Mouse (Mus musculus) thymus, postnatal 36 days (tissue): ENCODE results near the gene Sox5.

Source experiments
- DNase-seq, 2 experiments: peaks; one replicate each; pipeline ENCODE4 v3.0.0; 2022; ENCODE audit warnings: mixed read lengths in 2 of 2

Sox5 gene

DNA sequence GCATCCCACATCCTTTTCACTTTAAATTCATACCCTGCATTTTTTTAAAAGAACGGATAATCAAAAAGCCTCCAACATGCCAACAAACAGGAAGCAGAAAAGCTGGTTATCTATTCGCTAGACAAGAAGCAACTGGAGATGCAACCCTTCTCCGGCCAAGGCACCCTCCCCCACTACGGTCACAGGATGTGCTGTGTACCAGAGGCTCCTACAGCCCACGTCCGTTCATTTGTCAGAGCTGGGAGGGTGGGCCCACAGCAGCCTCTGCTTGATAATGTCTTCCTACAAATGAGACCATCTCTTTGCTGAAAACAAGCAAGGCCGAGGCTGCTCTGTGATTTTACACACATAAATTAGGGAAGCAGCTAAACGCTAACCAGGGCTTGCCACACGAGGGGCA lies 69.9 kb downstream of the Sox5 start:
- no peak for DNase-seq

DNA sequence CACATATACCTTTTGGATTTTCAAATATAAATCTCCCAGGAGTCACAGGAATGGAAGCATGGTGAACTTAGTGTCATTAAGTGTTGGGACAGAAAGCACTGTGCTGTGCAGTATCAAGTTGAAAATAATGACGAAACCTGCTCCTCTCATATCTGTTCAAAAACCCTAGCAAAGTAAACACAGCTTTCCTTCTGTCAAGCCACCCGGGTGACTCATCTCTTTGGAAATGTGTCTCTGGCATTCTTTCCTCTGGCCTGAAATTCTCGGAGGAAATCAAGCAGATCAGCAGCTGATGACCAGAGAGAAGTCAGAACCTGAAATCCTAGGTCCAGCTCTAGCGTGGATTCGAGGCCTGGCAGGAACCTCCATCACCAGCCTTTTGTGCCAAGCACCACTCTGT lies 71.0 kb downstream of the Sox5 start:
- no peak for DNase-seq

DNA sequence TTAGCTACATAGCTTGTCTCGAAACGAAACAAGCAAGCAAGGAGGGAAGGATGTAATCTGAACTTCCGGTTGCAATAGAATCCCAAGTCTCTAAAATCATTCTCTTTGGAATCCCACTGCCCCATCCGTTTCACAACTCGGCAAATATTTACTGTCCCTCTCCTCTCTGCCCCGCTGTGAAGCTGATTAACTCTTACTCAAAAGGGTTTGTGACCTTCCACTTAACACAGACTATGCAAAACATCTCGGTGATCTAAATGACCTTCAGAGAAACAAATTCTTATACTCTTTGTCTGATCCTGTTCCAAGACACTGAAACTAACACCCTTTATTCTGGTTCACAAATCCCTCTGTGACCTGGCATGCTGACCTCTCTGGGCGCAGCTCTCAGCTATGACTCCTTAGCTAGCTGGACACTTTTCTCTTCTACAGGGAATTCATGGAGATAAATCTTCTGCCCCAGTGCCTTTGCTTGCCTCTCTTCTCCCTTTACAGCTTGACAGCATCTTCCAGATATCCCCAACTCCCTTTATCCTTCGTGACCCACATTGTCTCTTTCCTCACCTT lies 72.1 kb downstream of the Sox5 start:
- no peak for DNase-seq

DNA sequence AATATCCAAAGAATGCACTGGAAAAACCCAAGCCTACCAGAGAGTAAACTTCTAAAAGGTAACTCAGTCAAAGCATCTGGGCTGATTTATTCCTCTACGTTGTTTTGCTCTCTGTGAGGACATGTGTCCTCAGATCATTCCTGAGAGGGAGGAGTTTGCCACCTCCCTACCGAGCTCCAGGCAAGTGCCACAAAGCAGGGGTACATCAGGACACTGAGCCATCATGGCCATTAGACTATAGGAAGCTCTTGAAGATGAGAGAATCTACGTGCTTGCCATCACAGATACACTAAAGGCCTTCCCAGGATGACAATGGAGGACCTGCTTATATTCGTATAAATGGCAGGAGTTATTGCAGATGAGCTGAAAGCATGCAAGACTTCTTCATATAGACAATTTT lies 73.4 kb downstream of the Sox5 start:
- no peak for DNase-seq

DNA sequence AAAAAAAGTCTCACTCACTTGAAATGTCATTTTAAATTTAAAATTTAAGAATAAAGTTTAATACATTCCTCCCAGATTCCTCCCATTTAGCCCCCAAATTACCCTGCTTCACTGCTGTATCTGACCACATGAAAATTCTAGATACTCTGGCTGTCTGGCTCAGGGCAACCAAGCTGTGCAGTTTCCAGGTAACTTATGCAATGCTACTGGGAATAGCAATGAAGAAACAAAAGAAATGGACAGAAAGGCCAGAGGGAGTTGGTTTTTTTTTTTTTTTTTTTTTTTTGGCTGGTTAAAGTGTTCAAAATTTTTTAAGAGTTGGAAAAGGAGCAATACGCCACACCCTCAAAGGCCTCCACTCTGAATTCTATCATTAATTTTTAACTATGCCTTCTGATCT lies 73.8 kb downstream of the Sox5 start:
- no peak for DNase-seq

DNA sequence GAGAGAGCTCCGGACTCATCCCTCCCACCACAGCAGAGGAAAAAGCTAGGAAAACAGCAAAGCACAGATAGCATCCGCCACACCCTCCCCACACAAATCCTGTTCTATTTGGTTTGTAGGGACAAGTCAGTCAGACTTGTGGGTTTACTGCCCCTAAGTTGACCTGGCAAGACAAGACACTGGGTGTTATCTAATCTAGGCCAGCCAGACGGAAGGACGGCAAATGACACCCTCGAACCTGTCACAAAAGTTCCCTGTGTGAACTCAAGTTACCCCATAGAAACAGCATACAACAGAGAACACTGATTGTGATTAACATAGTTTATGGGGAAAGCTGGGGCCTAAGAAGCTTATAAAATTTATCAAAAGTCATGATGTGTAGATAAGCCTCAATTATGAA lies 76.8 kb downstream of the Sox5 start:
- DNase-seq: no peak

DNA sequence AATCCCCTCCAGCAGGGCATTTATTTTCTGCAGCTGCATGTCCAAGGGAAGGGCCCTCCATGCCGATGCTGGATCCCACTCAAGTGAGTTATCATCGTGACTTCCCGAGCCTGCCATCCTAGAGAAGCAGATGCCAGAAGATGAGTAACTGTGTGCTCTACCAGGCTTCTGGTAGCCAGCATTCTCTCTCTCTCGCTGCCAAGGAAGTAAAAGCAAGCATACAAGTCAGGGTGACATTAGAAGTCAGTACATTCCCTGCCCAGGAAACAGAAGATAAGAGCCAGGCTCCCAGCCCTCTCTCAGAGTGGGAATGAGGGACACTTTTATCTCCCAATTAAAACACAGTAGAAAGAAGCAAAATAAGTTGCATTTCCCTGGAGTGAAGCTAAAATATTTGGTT lies 86.1 kb downstream of the Sox5 start:
- DNase-seq: no peak

DNA sequence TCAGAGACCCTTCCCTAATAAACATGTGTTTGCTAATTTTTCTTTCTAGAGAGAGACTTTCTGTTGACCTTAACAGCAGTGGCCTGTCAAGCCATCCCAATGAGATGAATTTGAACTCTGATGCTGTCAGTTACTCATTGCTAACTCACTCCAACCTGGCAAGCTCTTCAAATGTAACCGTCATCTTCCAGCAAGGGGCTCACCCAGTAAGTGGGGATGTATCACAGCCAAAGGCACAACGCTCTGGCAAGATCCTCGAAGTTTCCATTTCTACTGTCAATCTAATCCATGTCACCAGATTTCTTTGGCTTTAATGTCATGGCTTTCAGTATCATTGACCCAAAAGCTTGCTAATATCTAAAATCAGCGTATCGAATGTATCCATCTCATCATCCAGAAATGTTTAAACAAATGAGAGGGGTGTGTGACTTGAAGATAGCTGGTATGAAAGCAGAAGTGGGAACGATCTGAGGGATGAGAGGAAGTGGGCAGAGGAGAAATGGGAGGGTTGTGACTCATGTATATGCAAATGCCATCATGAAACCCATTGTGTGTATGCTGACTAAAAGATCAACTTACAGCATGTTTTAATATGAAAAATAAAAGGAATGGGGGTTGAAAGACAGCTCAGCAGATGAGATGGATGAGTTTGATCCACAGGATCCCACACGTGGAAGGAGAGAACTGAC lies 88.4 kb downstream of the Sox5 start:
- DNase-seq: no peak

DNA sequence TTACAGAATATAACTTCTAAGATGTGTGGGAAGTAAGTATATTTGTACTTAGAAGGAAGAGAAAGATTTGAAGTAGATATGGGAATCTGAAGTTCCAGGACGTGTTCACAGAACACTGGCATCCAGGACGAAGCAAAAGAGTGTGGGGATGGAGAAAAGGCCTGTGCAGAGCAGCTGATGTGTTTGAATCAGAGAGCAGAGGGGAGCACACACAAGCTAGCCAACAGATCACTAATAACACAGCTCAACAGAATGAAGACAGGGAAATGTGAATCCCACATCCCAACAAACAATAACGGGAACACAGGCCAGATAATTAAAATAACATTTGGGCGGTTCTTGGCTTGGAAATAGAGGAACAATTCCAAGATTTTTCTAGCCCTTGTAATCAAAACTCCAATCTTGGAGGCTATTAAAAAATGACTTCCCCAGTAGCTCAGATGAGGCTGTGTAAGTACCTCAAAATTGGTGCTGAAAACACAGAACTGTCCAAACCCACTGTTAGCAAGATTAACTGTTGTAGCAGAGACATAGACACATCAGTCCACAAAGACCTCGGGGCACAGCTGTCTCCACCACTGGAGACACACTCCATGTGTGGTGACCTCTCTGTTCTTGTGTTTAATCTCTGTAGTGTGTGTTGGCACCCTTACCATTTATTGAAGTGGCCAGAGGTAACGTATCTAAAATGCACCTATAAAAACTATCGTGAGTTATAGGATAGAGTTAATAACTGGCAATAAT lies 90.3 kb downstream of the Sox5 start:
- no peak for DNase-seq

DNA sequence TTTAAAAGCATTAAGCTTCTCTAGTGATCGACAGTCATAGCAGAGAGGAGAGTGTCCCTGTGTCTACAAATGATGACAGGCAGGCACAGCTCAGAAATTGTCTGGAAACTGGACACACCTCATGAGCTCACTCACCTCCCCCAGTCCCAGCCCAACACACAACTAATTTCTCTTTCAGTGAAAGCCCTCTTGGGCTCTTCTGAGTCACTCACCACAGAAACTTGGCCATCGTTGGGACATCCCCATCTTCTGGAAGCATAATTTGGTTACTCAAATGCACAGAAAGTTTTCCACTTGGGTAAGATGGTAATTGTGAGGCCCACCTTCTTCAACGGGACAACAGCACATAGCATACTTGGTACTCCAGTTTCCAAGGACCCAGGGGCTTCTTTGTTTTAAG lies 92.7 kb downstream of the Sox5 start:
- no peak for DNase-seq

DNA sequence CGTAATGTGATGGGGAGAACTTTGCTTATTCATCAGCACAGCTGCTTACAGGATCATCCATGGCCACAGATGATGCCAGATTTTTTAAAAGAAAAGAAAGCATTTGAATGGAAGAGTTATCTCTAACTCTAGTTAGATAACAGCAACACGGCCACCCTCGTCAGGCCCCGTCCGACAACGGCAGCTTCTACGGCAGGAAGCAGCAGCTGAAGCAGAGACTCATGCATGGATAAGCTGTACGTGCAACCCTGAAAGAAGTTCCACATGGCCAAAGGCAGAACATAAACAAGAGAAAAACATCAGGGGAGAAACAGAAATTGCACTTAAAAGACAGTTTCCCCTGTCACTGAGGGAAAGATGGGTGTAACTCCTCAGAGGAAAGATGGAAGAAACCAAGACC lies 94.1 kb downstream of the Sox5 start:
- no peak for DNase-seq

DNA sequence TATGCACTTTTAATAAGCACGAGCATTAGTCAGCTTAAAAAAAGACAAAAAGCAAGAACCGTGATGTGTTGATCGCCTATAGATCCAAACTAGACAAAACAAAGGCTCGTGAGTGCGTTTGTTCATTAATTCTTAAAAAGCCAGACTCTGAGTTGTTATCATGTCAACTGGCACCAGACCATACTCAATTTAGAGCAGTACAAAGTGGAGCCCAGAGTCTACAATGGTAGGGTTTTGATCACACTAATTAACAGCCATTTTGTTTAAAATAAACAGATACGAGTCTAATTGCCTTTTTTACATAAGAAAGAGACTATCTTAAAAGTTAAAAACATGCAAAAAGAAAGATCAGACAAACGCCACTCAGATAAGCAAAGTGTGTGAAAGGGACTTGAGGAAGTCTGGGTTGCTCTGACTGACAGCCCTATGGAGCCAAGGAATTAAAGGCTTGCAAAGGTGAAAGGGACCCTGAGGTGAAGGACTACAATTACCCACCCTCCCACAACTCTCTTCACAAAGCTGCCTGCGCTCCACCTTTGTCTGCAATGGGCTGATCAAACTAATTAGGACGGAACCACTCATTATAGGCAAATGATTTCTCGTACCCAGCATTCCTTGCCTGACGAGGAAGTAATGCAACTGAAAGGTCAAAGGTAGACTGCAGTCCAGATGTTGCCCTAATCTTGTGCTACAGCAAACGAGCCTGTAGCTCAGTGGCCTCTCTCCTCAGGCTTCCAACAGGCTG lies 100.6 kb downstream of the Sox5 start:
- no peak for DNase-seq

DNA sequence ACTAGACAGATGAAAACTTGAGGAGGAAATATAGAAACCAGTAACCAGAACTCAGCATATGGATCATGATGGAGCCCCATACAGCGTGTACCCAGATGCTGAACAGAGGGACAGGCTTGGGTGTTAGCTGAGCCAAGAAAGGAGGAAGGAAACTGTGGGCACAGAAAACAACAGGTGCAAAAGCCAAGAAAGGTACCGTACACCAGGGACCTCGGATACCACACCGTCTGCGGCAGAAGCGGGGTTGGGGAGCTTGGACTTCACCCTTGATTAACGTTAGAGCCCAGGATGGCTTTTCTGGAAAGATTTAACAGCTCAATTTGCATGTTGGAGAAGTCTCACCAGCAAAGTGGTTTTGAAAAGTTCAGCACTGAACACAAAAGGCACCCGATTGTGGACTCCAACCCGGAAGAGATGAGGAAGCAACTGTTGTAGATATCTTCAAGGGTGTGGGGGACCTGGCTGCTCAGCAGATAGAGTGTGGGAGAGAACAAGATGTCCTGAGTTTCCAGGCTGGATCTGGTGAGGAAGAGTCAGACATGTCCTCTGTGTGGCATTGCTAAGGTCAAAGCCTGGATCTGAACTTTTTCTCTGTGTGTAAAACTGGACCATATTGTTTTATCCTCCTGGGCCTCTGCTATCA lies 104.2 kb downstream of the Sox5 start:
- peak; percentile 24 to 27 for DNase-seq

DNA sequence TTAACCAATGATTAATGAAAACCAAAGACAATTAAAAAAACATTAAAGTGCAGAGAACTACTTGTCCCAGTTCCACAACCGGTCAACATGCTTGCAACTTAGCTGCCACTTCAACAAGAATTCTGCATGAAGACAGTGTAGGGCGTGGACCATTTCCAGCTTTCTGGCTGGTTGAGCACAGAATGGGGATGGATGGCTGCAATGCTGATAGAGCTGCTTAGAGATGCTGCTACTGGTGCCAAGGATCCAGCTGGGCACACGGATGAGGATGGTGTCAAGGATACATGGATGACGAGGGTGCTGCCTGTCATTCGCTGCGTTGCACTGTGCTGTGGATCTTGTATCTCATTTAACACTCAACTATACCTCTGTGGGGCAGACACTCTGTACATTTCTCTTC lies 106.7 kb downstream of the Sox5 start:
- no peak for DNase-seq

DNA sequence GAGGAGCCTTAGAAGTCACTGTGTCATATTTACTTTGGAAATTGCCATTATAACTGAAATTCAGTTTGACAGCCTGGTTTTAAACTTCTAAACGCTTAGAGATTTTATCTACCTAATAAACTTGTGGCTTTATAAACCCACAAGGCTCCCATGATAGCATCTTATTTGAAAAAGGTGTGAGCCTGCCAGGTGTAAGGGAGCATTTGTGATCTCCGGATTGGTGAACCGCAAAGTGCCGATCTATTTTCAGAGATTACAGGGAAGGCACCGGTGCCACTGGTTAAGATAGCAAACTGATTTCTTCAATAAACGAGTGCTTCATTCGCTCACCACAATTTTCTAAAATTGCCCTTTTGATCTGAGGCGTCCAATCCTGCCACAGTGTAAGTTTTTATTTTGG lies 107.9 kb downstream of the Sox5 start:
- peak in 1 of 2 experiments; percentile 13 for DNase-seq

DNA sequence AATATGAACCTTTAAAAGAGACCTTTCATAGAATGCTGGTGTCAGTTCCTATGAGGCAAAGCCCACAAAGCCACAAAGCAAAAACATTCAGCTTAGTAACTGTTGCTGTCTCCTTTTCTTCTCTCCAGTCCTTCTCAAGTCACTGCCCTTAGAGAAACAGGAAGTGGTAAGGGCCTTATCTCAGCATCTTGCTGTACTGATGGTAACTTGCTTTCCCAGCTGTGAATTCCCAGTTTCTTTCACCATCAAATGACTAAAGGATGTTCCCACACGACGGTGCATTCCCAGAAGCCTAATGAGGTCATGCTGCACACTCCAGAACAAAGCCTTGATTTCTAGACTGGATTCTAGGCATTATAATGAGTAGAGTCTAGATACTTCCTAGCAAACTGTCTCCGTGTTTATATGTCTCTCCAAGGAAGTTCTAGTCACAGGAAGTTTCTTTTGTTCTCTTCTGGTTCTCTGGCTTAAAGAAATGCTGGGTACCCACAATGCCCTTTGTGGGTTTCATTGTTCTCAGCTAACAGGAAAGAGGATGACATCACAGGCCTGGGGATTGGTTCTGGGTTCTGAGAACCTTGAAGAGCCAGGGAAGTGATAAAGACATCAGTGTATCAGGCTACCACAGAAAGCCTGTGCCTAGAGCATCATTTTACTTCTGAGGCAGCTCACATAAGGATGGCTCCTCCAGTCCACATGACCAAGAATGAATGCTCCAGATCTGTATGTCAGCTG lies 111.2 kb downstream of the Sox5 start:
- DNase-seq: peak; percentile 7 to 19

DNA sequence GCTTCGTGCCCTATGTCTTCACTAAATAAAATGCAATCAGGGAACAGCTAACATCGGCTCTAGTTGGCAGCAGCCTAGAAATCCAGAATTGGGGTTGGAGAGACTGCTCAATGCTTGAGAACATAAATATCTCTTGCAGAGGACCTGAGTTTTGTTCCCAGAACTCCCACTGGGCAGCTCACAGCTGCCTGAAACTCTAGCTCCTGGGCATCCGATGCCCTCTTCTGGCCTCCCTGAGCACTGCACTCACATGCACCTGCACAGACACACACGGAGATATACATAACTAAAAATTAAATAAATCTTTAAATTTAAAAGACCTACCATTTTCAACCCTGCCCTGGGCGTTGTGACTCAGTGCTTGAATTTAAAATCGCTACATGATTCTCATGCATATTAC lies 115.2 kb downstream of the Sox5 start:
- no peak for DNase-seq

DNA sequence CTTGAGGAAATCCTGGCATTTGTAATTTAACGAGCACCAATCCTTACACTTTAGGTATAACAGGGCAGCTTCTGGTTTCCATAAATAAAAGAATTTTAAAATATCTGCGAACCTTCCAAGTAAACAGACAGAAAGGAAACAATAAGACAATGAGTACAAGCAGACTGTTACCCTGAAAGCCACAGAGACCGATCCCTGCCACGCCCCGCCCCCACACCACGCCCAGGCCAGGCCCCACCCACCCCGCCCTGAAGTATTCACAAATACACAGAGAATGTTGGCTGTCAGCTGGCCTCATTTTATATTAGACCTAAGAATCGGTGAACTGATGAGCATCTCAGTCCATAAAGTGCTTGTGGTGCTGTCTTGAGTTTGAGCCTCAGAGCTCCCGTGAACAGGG lies 117.0 kb downstream of the Sox5 start:
- peak in 1 of 2 experiments; percentile 15 for DNase-seq

DNA sequence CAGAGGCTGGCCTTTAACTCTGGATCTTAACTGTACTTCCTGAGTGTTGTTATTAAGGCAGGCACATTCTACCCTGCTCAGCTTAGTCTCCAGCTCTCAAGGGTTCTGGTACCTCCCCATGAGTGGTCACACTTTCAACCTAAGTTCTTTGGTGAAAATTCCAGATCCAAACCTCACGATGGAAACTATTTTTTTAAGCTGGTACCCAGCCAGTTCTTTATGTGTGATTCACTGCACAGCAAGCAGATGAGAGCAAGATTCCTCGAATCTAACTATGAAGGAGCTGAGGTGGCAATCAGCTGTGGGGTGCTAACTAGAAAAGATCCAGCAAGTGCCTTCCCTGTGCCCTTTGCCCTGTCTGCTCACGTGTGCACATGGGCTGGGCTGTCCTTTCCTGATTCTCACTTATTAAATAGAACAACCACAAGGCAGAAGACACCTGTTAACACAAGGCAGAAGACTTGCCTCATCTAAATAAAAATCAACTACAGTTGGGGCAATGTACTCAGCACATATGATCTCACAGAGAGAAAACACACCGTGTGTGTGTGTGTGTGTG lies 118.2 kb downstream of the Sox5 start:
- no peak for DNase-seq

DNA sequence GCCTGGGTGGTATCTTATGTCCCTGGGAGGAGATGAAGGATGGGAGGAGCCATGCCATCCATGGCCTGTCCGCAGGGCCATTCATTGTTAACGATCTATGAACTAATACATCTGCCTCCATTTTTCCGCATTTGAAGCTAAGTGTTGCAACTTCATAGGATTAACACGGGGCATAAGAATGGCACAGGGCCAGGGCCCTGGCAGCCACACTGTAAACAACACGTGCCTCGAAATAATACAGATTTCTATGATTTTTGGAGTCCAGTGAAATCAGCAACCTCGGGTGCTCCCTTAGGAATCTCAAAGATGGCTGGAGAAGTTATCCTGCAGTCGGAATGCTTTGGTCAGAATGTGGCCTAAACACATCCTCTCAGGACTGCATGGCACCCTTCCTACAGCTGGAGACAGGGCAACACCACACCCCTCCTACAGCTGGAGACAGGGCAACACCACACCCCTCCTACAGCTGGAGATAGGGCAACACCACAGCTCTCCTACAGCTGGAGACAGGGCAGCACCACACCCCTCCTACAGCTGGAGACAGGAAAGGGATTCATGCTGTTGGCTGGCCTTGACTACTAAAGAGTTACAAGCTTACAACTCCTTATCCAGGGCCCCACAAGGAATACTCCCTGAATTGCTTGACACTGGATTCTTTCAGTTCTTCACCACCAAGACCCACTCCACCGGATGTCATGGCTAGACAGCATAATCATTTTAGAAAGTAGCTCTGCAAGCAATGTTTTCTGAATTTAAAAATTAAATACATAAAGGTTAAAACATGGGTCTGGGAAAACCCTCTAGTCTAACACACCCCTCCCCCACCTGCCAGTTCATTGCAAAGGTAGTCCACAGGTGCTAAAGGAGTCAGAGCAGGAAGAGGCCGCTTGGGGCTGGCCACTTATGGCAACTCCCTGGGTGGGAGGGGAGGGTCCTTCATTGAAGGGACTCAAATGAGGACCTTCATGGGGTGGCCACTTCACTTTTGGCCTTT lies 122.4 kb downstream of the Sox5 start:
- no peak for DNase-seq

DNA sequence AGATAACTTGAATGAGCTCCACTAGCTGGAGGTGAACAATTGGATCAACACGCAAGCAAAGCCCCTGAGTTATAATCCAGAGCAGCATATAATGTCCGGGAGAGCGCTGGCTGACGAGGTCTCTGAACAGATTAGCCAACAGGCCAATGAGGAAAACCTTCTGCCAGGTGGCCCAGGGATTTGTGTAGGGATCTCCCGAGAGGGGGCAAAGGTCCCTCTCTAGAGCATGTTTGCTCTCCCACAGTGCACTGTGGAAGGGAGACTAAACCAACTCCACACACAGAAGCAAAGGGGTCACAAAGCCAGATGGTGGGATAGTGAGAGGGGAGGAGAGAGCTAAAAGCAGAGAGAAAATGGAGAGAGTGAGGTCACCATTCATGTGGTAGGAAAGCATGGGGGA lies 128.9 kb downstream of the Sox5 start:
- no peak for DNase-seq
